Mouse (Mus musculus): ENCODE data around the gene Ccdc148.

DNA sequence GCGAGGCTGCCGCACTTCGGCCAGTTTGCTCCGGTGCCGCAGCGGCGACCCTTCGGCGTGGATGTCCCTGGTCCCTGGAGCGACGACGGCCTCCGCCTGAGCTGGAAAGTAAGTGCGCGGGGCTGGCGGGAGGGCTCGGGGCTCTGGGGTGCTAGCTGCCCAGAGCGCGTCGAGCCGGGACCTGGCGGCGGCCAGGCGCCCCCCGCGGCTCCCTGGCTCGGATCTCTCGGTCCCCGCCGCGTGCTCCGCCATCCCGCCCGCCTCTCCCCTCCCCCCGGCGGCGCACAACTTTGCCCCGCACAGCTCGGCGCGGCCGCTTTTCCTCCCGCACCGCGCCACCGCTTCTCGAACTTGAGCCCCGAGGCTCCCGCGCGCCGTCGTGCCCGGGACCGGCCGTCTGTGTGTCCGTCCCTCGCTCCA is 548 bp upstream of the Ccdc148 start:
- TF ChIP-seq POLR2A (IDR thresholded peaks at IDR 0.05; ENCODE audit: borderline replicate concordance, low read depth, low read length) (no peak), CTCF (IDR thresholded peaks at IDR 0.05; ENCODE audit: low read depth, low read length) (no peak)
